Mouse (Mus musculus): ENCODE data around the gene Ptprr. TPM values are rescaled to one million over a fixed set of nuclear protein-coding genes. Genes with fewer than 3 reads are reported as not detected.

Ptprr gene
- polyA plus RNA-seq, 1 experiment from 2014 or later, result 0.20 TPM

- no peak overlapping the region for H3K27ac ChIP-seq
- no peaks in the 10 kb centered on the region for H3K4me1 ChIP-seq
- H3K4me3 ChIP-seq, result no peak overlapping the region
- WGBS, result 79% methylated on average over 5 of the region's 5 CpGs
- H3K27me3 ChIP-seq (ENCODE audit: low read depth, poor library complexity, severe bottlenecking), result no peaks in the 10 kb centered on the region
- DNase-seq (ENCODE audit: low spot score), result no peak
- no peaks in the 10 kb centered on the region for H3K36me3 ChIP-seq
- H3K9me3 ChIP-seq (replicated peaks), result no peaks in the 10 kb centered on the region
These were observed 107.4 kb downstream of the Ptprr start for GRCm38 (mm10) chr10:116125364-116125763.

- Histone ChIP-seq H3K4me1 (peaks cover 4% of the 10 kb centered on the region; the same call in 1 of the 2 replicates), H3K27me3 (ENCODE audit: low read depth, poor library complexity, severe bottlenecking) (no peaks in the 10 kb centered on the region), H3K4me3 (no peak overlapping the region), H3K9me3 (replicated peaks) (no peaks in the 10 kb centered on the region), H3K36me3 (no peaks in the 10 kb centered on the region), H3K27ac (no peak overlapping the region)
- 86% methylated on average over 3 of the region's 3 CpGs for WGBS
- DNase-seq (ENCODE audit: low spot score), result no peak
These were observed 112.4 kb downstream of the Ptprr start for GRCm38 (mm10) chr10:116130401-116130800.

- Histone ChIP-seq H3K4me1 (peaks cover 4% of the 10 kb centered on the region; the same call in 1 of the 2 replicates), H3K27me3 (ENCODE audit: low read depth, poor library complexity, severe bottlenecking) (no peaks in the 10 kb centered on the region), H3K9me3 (replicated peaks) (no peaks in the 10 kb centered on the region), H3K4me3 (no peak overlapping the region), H3K36me3 (no peaks in the 10 kb centered on the region), H3K27ac (no peak overlapping the region)
- 91% methylated on average over 4 of the region's 4 CpGs for WGBS
- DNase-seq (ENCODE audit: low spot score), result no peak
These were observed 113.2 kb downstream of the Ptprr start for GRCm38 (mm10) chr10:116131223-116131622.

- DNase-seq (ENCODE audit: low spot score), result no peak
- Histone ChIP-seq H3K27ac (no peak overlapping the region), H3K27me3 (ENCODE audit: low read depth, poor library complexity, severe bottlenecking) (no peaks in the 10 kb centered on the region), H3K36me3 (no peaks in the 10 kb centered on the region), H3K4me1 (peaks cover 4% of the 10 kb centered on the region; the same call in 1 of the 2 replicates), H3K9me3 (replicated peaks) (no peaks in the 10 kb centered on the region), H3K4me3 (no peak overlapping the region)
- 69% methylated on average over 4 of the region's 4 CpGs for WGBS
These were observed 114.2 kb downstream of the Ptprr start for GRCm38 (mm10) chr10:116132233-116132632.

GRCm38 (mm10) chr10:116135187-116135586, 117.2 kb downstream of the Ptprr start:
- Histone ChIP-seq H3K27ac (no peak overlapping the region), H3K27me3 (ENCODE audit: low read depth, poor library complexity, severe bottlenecking) (no peaks in the 10 kb centered on the region), H3K4me1 (peaks cover 4% of the 10 kb centered on the region; the same call in 1 of the 2 replicates), H3K36me3 (no peaks in the 10 kb centered on the region), H3K9me3 (replicated peaks) (no peaks in the 10 kb centered on the region), H3K4me3 (no peak overlapping the region)
- WGBS, result 89% methylated on average over 2 of the region's 2 CpGs
- no peak for DNase-seq (ENCODE audit: low spot score)

GRCm38 (mm10) chr10:116140226-116140625, 122.2 kb downstream of the Ptprr start:
- H3K36me3 ChIP-seq, result no peaks in the 10 kb centered on the region
- 95% methylated on average over 8 of the region's 8 CpGs for WGBS
- no peak for DNase-seq (ENCODE audit: low spot score)
- H3K27me3 ChIP-seq (ENCODE audit: low read depth, poor library complexity, severe bottlenecking), result no peaks in the 10 kb centered on the region
- H3K27ac ChIP-seq, result no peak overlapping the region
- no peaks in the 10 kb centered on the region for H3K9me3 ChIP-seq (replicated peaks)
- no peak overlapping the region for H3K4me3 ChIP-seq
- H3K4me1 ChIP-seq, result no peaks in the 10 kb centered on the region

GRCm38 (mm10) chr10:116143684-116144083, 125.7 kb downstream of the Ptprr start:
- H3K27me3 ChIP-seq (ENCODE audit: low read depth, poor library complexity, severe bottlenecking), result no peaks in the 10 kb centered on the region
- no peak for DNase-seq (ENCODE audit: low spot score)
- no peak overlapping the region for H3K27ac ChIP-seq
- H3K9me3 ChIP-seq (replicated peaks), result no peaks in the 10 kb centered on the region
- no peaks in the 10 kb centered on the region for H3K36me3 ChIP-seq
- H3K4me3 ChIP-seq, result no peak overlapping the region
- WGBS, result 86% methylated on average over 10 of the region's 10 CpGs
- no peaks in the 10 kb centered on the region; the same call in 1 of the 2 replicates for H3K4me1 ChIP-seq

GRCm38 (mm10) chr10:116146091-116146490, 128.1 kb downstream of the Ptprr start:
- H3K27ac ChIP-seq, result no peak overlapping the region

GRCm38 (mm10) chr10:116154707-116155106, 136.7 kb downstream of the Ptprr start:
- H3K27ac ChIP-seq, result no peak overlapping the region
- H3K9me3 ChIP-seq (replicated peaks), result no peaks in the 10 kb centered on the region; the same call in 1 of the 2 replicates
- no peak overlapping the region for H3K4me3 ChIP-seq
- no peak for DNase-seq (ENCODE audit: low spot score)
- WGBS, result 91% methylated on average over 5 of the region's 5 CpGs
- H3K27me3 ChIP-seq (ENCODE audit: low read depth, poor library complexity, severe bottlenecking), result no peaks in the 10 kb centered on the region
- no peaks in the 10 kb centered on the region for H3K4me1 ChIP-seq
- no peaks in the 10 kb centered on the region for H3K36me3 ChIP-seq

More at GRCm38 (mm10) chr10:116146091-116146490, 128.1 kb downstream of the Ptprr start:
- Histone ChIP-seq H3K4me1 (no peaks in the 10 kb centered on the region; the same call in 1 of the 2 replicates), H3K36me3 (no peaks in the 10 kb centered on the region), H3K9me3 (replicated peaks) (no peaks in the 10 kb centered on the region), H3K4me3 (no peak overlapping the region), H3K27me3 (ENCODE audit: low read depth, poor library complexity, severe bottlenecking) (no peaks in the 10 kb centered on the region)
- 71% methylated on average over 9 of the region's 9 CpGs for WGBS
- no peak for DNase-seq (ENCODE audit: low spot score)

- Histone ChIP-seq H3K4me3 (no peak overlapping the region), H3K36me3 (no peaks in the 10 kb centered on the region), H3K27ac (no peak overlapping the region), H3K9me3 (replicated peaks) (no peaks in the 10 kb centered on the region; the same call in 1 of the 2 replicates), H3K4me1 (no peaks in the 10 kb centered on the region), H3K27me3 (ENCODE audit: low read depth, poor library complexity, severe bottlenecking) (no peaks in the 10 kb centered on the region)
- WGBS, result 86% methylated on average over 1 of the region's 1 CpGs
- DNase-seq (ENCODE audit: low spot score), result no peak
These were observed 138.7 kb downstream of the Ptprr start for GRCm38 (mm10) chr10:116156699-116157098.

GRCm38 (mm10) chr10:116162338-116162737, 144.3 kb downstream of the Ptprr start:
- no peak for DNase-seq (ENCODE audit: low spot score)
- Histone ChIP-seq H3K9me3 (replicated peaks) (no peaks in the 10 kb centered on the region), H3K4me3 (no peak overlapping the region), H3K27me3 (ENCODE audit: low read depth, poor library complexity, severe bottlenecking) (no peaks in the 10 kb centered on the region), H3K27ac (no peak overlapping the region), H3K36me3 (no peaks in the 10 kb centered on the region), H3K4me1 (no peaks in the 10 kb centered on the region)
- 78% methylated on average over 12 of the region's 12 CpGs for WGBS

- WGBS, result 35% methylated on average over 10 of the region's 10 CpGs
- H3K9me3 ChIP-seq (replicated peaks), result no peaks in the 10 kb centered on the region
- no peaks in the 10 kb centered on the region for H3K27me3 ChIP-seq (ENCODE audit: low read depth, poor library complexity, severe bottlenecking)
- no peak for DNase-seq (ENCODE audit: low spot score)
- peaks cover 21% of the 10 kb centered on the region for H3K4me1 ChIP-seq
- H3K4me3 ChIP-seq, result no peak overlapping the region
- H3K36me3 ChIP-seq, result no peaks in the 10 kb centered on the region
- no peak overlapping the region for H3K27ac ChIP-seq
These were observed 157.4 kb downstream of the Ptprr start for GRCm38 (mm10) chr10:116175324-116175883.

- WGBS, result 28% methylated on average over 21 of the region's 21 CpGs
- Histone ChIP-seq H3K27ac (no peak overlapping the region), H3K4me3 (peak overlapping the region; percentile 30), H3K36me3 (no peaks in the 10 kb centered on the region), H3K27me3 (ENCODE audit: low read depth, poor library complexity, severe bottlenecking) (no peaks in the 10 kb centered on the region), H3K9me3 (replicated peaks) (no peaks in the 10 kb centered on the region), H3K4me1 (peaks cover 21% of the 10 kb centered on the region)
- peak; percentile 40 for DNase-seq (ENCODE audit: low spot score)
These were observed 159.6 kb downstream of the Ptprr start for GRCm38 (mm10) chr10:116177390-116178179.
